Mouse (Mus musculus): ENCODE results near the gene Cend1. TPM values are rescaled to one million over a fixed set of nuclear protein-coding genes. Genes with fewer than 3 reads are reported as not detected.

The Cend1 gene
- polyA plus RNA-seq, 1 experiment from 2014 or later = 3.4 TPM

- 89% methylated on average over 19 of the region's 19 CpGs for WGBS
- H3K27me3 ChIP-seq = no peaks in the 10 kb centered on the region
These were observed 2.3 kb upstream of the Cend1 start for GRCm38 (mm10) chr7:141431434-141432185.

DNA sequence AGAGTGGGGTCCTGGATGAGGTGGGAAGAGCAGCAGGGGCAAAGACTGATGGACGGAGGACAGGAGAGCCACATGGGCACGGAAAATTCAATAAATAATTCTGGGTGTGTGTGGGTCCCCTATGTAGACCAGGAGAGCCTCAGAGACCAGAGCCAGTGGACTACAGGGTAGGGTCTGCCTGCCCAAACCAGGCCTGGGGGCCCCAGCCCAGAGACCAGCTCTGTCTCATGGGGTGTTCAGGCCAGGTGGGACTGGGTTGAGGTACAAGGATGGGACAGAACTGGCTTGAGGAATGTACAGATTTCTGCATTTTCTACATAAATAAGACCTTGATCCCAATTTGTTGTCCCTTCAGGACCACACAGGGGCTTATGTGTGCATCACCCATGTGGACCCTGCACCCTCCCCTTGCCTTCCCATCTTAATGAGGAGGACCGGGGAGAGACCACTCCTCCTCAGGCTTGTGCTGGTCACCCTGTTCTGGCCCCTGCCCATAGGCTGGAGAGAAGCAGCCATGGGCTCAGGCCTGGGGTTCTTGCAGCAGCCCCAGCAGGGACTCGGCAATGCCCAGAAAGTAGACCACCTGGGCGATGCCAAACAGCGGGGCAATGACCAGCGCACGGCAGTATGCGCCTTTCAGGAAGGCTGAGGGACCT lies 1.4 kb upstream of the Cend1 start:
- 93% methylated on average over 9 of the region's 9 CpGs for WGBS
- Histone ChIP-seq H3K9me3 (replicated peaks) (no peaks in the 10 kb centered on the region), H3K9ac (no peak overlapping the region), H3K27ac (no peak overlapping the region), H3K36me3 (peaks cover 39% of the 10 kb centered on the region), H3K27me3 (no peaks in the 10 kb centered on the region), H3K4me2 (no peak overlapping the region), H3K4me1 (peaks cover 48% of the 10 kb centered on the region), H3K4me3 (replicated peaks) (no peak overlapping the region)
- ATAC-seq (replicated peaks; ENCODE audit: low FRiP score) = no peak

More at GRCm38 (mm10) chr7:141431434-141432185, 2.3 kb upstream of the Cend1 start:
- Histone ChIP-seq H3K4me2 (no peak overlapping the region), H3K4me1 (peaks cover 54% of the 10 kb centered on the region), H3K9ac (no peak overlapping the region), H3K27ac (no peak overlapping the region), H3K4me3 (replicated peaks) (no peak overlapping the region), H3K36me3 (peaks cover 39% of the 10 kb centered on the region), H3K9me3 (replicated peaks) (no peaks in the 10 kb centered on the region)
- ATAC-seq (replicated peaks; ENCODE audit: low FRiP score) = no peak

GRCm38 (mm10) chr7:141429840-141430584 lies 721 bp upstream of the Cend1 start:
- peak overlapping the region; percentile 50 for H3K4me2 ChIP-seq
- H3K27ac ChIP-seq = no peak overlapping the region
- H3K36me3 ChIP-seq = peaks cover 39% of the 10 kb centered on the region
- H3K4me1 ChIP-seq = peaks cover 41% of the 10 kb centered on the region
- H3K9ac ChIP-seq = 0 out of 2 replicates have a peak overlapping the region, but pooled peaks have one; percentile 10
- H3K9me3 ChIP-seq (replicated peaks) = no peaks in the 10 kb centered on the region
- ATAC-seq (replicated peaks; ENCODE audit: low FRiP score) = no peak
- no peak overlapping the region for H3K4me3 ChIP-seq (replicated peaks)
- no peaks in the 10 kb centered on the region for H3K27me3 ChIP-seq
- 61% methylated on average over 9 of the region's 9 CpGs for WGBS

DNA sequence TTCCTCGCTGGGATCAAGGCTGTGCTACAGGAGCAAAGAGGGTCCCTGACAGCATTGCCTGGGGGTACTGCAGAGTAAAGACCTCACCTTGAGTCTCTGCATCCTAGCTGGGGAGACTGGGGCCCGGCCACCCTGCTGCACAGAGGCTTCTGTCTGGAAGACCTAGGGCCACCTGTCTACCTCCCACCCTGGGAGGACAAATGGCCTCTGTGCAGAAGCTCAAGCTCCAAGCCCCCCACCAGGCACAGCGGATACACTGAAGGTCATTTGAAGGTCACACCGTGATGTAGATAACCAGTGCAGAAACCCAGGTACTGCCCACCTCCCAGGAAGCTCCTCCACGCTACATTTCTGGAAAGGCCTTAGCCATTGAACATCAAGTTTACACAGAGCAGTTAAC lies 590 bp downstream of the Cend1 start:
- H3K4me2 ChIP-seq = peak overlapping the region; percentile 50
- peaks cover 28% of the 10 kb centered on the region for H3K4me1 ChIP-seq
- WGBS = 48% methylated on average over 5 of the region's 5 CpGs
- no peak overlapping the region for H3K27ac ChIP-seq
- H3K36me3 ChIP-seq = peaks cover 37% of the 10 kb centered on the region
- no peak overlapping the region for H3K9ac ChIP-seq
- H3K4me3 ChIP-seq (replicated peaks) = no peak overlapping the region
- H3K27me3 ChIP-seq = no peaks in the 10 kb centered on the region
- ATAC-seq (replicated peaks; ENCODE audit: low FRiP score) = no peak
- H3K9me3 ChIP-seq (replicated peaks) = no peaks in the 10 kb centered on the region

DNA sequence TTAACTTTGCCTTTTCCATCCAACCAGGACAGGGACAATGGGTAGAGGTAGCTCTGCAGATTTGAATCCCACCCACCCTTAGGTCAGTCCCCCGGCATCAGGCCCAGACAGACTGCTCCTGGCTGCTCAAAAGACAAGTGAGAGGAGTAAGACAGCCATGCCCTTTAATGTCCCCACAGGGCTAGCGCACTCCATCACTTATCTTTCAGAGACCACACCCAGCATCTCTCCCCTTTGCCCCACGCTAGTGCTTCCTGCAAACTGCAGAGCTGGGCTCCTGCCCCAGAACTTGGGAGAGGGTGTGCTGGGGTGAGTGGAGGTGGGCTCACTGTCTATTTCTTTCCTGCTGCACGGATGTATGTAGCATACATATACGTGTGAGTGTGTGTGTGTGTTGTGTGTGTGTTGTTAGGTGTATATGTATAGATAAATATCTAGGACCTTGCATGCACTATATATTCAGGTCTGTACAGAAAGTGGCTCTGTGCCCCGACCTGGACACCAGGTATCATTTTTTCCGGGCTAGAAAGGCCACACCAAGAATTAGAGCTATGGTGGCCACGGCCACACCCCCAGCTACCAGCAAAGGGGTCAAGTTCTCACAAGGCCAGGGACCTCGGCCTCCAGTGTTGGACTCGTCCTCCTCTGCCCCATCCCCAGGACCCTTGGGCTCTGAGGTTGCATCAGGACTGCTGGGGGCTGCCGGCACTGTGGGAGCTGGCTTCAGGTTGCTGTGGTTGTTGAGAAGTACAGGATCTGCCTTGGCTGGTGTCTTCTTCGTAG lies 2.2 kb downstream of the Cend1 start:
- Histone ChIP-seq H3K4me2 (no peak overlapping the region), H3K4me3 (replicated peaks) (no peak overlapping the region), H3K9me3 (replicated peaks) (no peaks in the 10 kb centered on the region), H3K4me1 (peaks cover 19% of the 10 kb centered on the region), H3K36me3 (peaks cover 21% of the 10 kb centered on the region), H3K27me3 (no peaks in the 10 kb centered on the region), H3K27ac (no peak overlapping the region), H3K9ac (no peak overlapping the region)
- WGBS = 83% methylated on average over 12 of the region's 12 CpGs
- ATAC-seq (replicated peaks; ENCODE audit: low FRiP score) = no peak

- WGBS = 65% methylated on average over 4 of the region's 4 CpGs
These were observed 5.5 kb downstream of the Cend1 start for GRCm38 (mm10) chr7:141423811-141424210.

GRCm38 (mm10) chr7:141420030-141420702 lies 9.1 kb downstream of the Cend1 start:
- WGBS = 79% methylated on average over 9 of the region's 9 CpGs
- Histone ChIP-seq H3K4me2 (no peak overlapping the region), H3K27me3 (no peaks in the 10 kb centered on the region), H3K27ac (no peak overlapping the region), H3K4me3 (replicated peaks) (no peak overlapping the region), H3K36me3 (no peaks in the 10 kb centered on the region), H3K9ac (no peak overlapping the region), H3K4me1 (no peaks in the 10 kb centered on the region), H3K9me3 (replicated peaks) (no peaks in the 10 kb centered on the region)
- ATAC-seq (replicated peaks; ENCODE audit: low FRiP score) = no peak

More at GRCm38 (mm10) chr7:141423811-141424210, 5.5 kb downstream of the Cend1 start:
- no peak for ATAC-seq (replicated peaks; ENCODE audit: low FRiP score)
- H3K9me3 ChIP-seq (replicated peaks) = no peaks in the 10 kb centered on the region
- H3K4me3 ChIP-seq (replicated peaks) = no peak overlapping the region
- no peak overlapping the region for H3K4me2 ChIP-seq
- H3K27me3 ChIP-seq = no peaks in the 10 kb centered on the region
- H3K27ac ChIP-seq = no peak overlapping the region
- H3K36me3 ChIP-seq = no peaks in the 10 kb centered on the region
- no peak overlapping the region for H3K9ac ChIP-seq
- peaks cover 5% of the 10 kb centered on the region; the same call in 1 of the 2 replicates for H3K4me1 ChIP-seq

DNA sequence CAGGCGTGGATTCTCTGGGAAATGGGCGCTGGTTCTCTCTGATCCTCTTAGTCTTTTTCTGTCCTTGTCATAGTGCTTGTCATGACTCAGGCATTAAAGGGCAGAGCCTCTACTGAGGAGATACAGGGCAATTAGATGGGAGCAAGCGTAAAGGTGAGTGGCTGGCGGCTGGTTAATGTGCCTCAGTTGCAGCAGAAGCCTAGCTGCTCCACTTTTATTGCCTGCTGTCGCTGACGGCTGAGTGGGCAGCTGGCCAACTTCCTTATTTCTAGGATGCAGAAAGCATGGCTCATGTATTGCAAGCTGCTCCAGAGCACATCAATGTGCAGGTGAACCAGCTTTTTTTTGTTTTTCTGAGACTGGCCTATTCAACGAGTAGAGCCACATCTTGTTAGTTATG lies 10.3 kb downstream of the Cend1 start:
- Histone ChIP-seq H3K36me3 (no peaks in the 10 kb centered on the region), H3K9me3 (replicated peaks) (no peaks in the 10 kb centered on the region), H3K4me1 (peaks cover 10% of the 10 kb centered on the region), H3K4me2 (no peak overlapping the region), H3K4me3 (replicated peaks) (no peak overlapping the region), H3K27ac (no peak overlapping the region), H3K27me3 (no peaks in the 10 kb centered on the region), H3K9ac (no peak overlapping the region)
- 42% methylated on average over 7 of the region's 7 CpGs for WGBS
- ATAC-seq (replicated peaks; ENCODE audit: low FRiP score) = no peak

DNA sequence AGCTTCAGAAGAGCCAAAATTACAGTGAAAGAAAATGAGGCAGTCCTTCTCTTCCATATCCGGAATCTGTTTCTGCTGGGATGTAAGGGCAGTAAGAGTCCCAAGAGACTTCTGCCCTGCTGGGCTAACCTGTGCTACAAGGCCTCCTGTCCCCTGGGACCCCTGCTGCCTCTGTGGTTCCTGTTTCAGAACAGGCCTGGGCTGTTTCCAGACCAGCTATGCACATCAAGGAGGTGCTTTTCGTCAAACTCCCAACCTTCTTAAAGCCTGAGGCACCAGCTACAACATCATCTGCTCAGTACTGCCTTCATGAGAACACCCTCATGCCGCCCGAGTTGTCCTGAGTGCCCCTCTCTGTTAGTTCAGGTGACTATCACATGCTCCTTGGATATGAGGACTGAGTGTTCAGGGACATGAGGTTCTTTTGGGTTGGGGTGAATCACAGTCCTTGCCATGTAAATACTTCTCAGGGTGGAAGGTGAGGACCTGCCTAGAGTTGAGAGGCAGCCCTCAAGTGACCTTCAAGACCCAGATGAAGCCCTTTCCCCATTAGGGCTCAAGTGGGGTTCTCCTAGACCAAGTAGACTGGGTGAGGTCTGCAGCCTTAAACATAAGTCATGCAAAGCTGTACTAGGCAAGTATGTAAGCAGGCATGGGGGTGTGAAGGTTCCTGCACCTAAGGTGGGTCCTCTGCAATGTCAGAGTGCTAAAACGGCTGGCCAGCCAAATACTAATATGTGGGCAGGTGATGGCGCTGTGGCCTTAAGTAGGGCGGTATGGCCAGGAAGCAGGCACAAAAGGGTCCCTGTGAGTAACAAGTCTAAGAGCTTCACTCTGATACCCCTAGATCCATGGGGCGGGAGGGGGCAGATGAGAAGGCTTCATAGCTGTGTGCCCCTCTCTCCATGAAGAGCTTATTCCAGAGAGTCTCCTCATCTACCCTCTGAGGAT lies 11.3 kb downstream of the Cend1 start:
- Histone ChIP-seq H3K9ac (no peak overlapping the region), H3K4me2 (no peak overlapping the region), H3K4me1 (peaks cover 13% of the 10 kb centered on the region), H3K4me3 (replicated peaks) (no peak overlapping the region), H3K27me3 (no peaks in the 10 kb centered on the region), H3K9me3 (replicated peaks) (no peaks in the 10 kb centered on the region), H3K36me3 (no peaks in the 10 kb centered on the region), H3K27ac (no peak overlapping the region)
- WGBS = 76% methylated on average over 8 of the region's 8 CpGs
- ATAC-seq (replicated peaks; ENCODE audit: low FRiP score) = no peak

DNA sequence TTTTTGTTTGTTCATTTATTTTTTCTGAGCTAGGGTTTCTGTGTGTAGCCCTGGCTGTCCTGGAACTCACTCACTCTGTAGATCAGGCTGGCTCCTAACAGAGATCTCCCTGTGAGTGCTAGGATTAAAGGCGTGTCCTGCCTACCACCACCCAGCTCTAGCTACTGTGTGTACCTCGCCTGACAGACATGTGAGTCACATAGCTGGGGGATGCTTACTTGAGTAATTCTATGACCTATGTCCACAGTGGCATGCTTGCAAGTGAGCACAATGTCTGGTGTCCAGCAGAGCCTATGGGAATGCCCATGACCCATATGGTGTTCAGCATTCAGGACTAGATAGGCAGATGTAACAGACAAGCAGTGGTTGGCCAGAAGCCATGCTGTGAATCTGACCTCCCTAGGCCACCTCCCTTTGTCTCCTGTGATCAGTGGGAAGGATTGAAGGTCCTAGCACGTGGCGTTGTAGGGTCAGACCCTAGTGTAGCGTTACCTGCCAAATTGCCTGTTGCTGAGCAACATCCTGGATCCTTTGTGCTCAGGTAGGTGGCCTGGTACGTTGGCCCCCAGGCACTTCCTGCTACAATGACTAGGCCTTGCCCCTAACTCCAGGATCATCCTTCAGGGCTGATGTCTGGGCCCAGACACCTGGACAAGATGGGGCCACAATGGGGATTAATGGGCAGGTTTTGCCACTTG lies 13.0 kb downstream of the Cend1 start:
- no peak overlapping the region for H3K4me2 ChIP-seq
- ATAC-seq (replicated peaks; ENCODE audit: low FRiP score) = no peak
- H3K4me3 ChIP-seq (replicated peaks) = no peak overlapping the region
- H3K4me1 ChIP-seq = peaks cover 24% of the 10 kb centered on the region
- H3K27me3 ChIP-seq = no peaks in the 10 kb centered on the region
- no peak overlapping the region for H3K9ac ChIP-seq
- 0 out of 2 replicates have a peak, but pooled peaks cover 4% of the 10 kb centered on the region for H3K36me3 ChIP-seq
- no peak overlapping the region for H3K27ac ChIP-seq
- 80% methylated on average over 6 of the region's 6 CpGs for WGBS
- H3K9me3 ChIP-seq (replicated peaks) = no peaks in the 10 kb centered on the region
